Mouse (Mus musculus) kidney, embryonic 15.5 days (tissue): ENCODE measurements around the gene Hyou1. TPM values are rescaled to one million over a fixed set of nuclear protein-coding genes. Genes with fewer than 3 reads are reported as not detected.

Source experiments
- ATAC-seq: fragments of 200-750 bp; cut with Nextera tagmentation; replicated peaks from 2 replicates; pipeline ENCODE4 v1.8.0; 2017; ENCODE audit warnings: moderate TSS enrichment; ENCODE audit not compliant: low FRiP score
- H3K27ac ChIP-seq: fragments of 300-500 bp; sonication (generic); 2 replicates; pipeline ENCODE4 v1.5.1; 2015; ENCODE audit warnings: mild to moderate bottlenecking, inconsistent platforms
- H3K27me3 ChIP-seq: fragments of 300-500 bp; sonication (generic); 2 replicates; pipeline ENCODE4 v1.6.1; 2015; ENCODE audit warnings: inconsistent platforms
- H3K36me3 ChIP-seq: fragments of 300-500 bp; sonication (generic); 2 replicates; pipeline ENCODE4 v1.6.1; 2015; ENCODE audit warnings: inconsistent platforms
- H3K4me1 ChIP-seq: fragments of 300-500 bp; sonication (generic); 2 replicates; pipeline ENCODE4 v1.6.1; 2015; ENCODE audit warnings: inconsistent platforms
- H3K4me2 ChIP-seq: fragments of 300-500 bp; sonication (generic); 2 replicates; pipeline ENCODE4 v1.6.1; 2015; ENCODE audit warnings: moderate library complexity, mild to moderate bottlenecking, inconsistent platforms
- H3K4me3 ChIP-seq: fragments of 300-500 bp; sonication (generic); replicated peaks from 2 replicates; pipeline ENCODE4 v1.5.1; 2015; ENCODE audit warnings: mild to moderate bottlenecking, inconsistent platforms
- H3K9ac ChIP-seq: fragments of 300-500 bp; sonication (generic); 2 replicates; pipeline ENCODE4 v1.6.1; 2015; ENCODE audit warnings: mild to moderate bottlenecking, inconsistent platforms
- H3K9me3 ChIP-seq: fragments of 300-500 bp; sonication (generic); replicated peaks from 2 replicates; pipeline ENCODE4 v1.6.1; 2016; ENCODE audit warnings: inconsistent platforms
- WGBS: fragments of 180-500 bp; shearing (Covaris S2); methylation state at CpG from one replicate; pipeline ENCODE4 v1.1.7; 2015; ENCODE audit warnings: mixed read lengths; 5-methylcytosine and 5-hydroxymethylcytosine counted together
- polyA plus RNA-seq: library from polyadenylated mRNA; unstranded; fragments of >200 nt; fragmentation: Nextera tagmentation; extraction: Ambion mirVana; gene quantifications from 2 replicates; pipeline ENCODE4 v1.2.1, GENCODE M21; 2015

The Hyou1 gene
- polyA plus RNA-seq, 1 experiment from 2014 or later, result 48.2 TPM

DNA sequence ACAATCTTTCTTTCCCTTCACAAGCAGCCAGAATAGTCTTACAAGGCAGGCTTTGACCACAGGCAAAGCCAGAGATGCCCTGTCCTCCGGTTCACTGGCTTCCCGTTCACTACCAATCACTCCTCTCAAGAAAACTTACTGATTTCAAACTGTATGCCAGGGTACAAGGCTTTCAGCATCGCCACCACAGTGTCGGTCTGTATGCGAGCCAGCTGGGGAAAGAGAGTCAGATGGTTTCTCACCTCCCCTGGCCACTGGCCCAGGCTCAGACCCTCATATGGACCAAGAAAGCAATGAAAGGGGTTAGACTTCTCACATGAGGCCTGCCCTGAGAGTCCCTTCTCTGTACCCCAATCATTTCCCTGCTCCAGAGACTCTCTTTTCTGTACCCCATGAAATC, 37.8 kb upstream of the Hyou1 start:
- H3K4me3 ChIP-seq, result 0 out of 2 replicates have a peak overlapping the region, but pooled peaks have one; percentile 6
- WGBS, result 91% methylated on average over 5 of the region's 5 CpGs
- no peaks in the 10 kb centered on the region for H3K27me3 ChIP-seq
- H3K9me3 ChIP-seq, result no peaks in the 10 kb centered on the region
- H3K27ac ChIP-seq, result 0 out of 2 replicates have a peak overlapping the region, but pooled peaks have one; percentile 15
- peaks cover 33% of the 10 kb centered on the region for H3K4me1 ChIP-seq
- peaks cover 49% of the 10 kb centered on the region for H3K36me3 ChIP-seq
- no peak overlapping the region for H3K9ac ChIP-seq
- no peak overlapping the region for H3K4me2 ChIP-seq
- ATAC-seq, result no peak

- Histone ChIP-seq H3K27ac (no peak overlapping the region; the same call in 1 of the 2 replicates), H3K27me3 (no peaks in the 10 kb centered on the region), H3K36me3 (peaks cover 49% of the 10 kb centered on the region), H3K9me3 (no peaks in the 10 kb centered on the region), H3K4me2 (no peak overlapping the region; the same call in 1 of the 2 replicates), H3K4me3 (peak overlapping the region; percentile 95), H3K4me1 (peaks cover 26% of the 10 kb centered on the region), H3K9ac (no peak overlapping the region)
- ATAC-seq, result 0 out of 2 replicates have a peak, but pooled peaks have one; percentile 13
- WGBS, result 59% methylated on average over 3 of the region's 3 CpGs
These were observed 37.1 kb upstream of the Hyou1 start for GRCm38 (mm10) chr9:44342173-44342572.

GRCm38 (mm10) chr9:44342605-44343004, 36.7 kb upstream of the Hyou1 start:
- H3K27me3 ChIP-seq, result no peaks in the 10 kb centered on the region
- H3K27ac ChIP-seq, result peak overlapping the region; percentile 100
- peaks cover 22% of the 10 kb centered on the region for H3K4me1 ChIP-seq
- peak overlapping the region; percentile 95 for H3K4me3 ChIP-seq
- whole genome bisulfite sequencing, result 89% methylated on average over 1 of the region's 1 CpGs
- ATAC-seq, result no peak
- H3K36me3 ChIP-seq, result peaks cover 49% of the 10 kb centered on the region
- peak overlapping the region; percentile 77 for H3K4me2 ChIP-seq
- no peaks in the 10 kb centered on the region for H3K9me3 ChIP-seq
- H3K9ac ChIP-seq, result peak overlapping the region; percentile 91

GRCm38 (mm10) chr9:44343290-44343689, 36.0 kb upstream of the Hyou1 start:
- peak; percentile 41; the same call in 1 of the 2 replicates for ATAC-seq
- Histone ChIP-seq H3K9ac (peak overlapping the region; percentile 91), H3K27ac (peak overlapping the region; percentile 100), H3K4me2 (peak overlapping the region; percentile 77), H3K4me1 (peaks cover 18% of the 10 kb centered on the region), H3K9me3 (no peaks in the 10 kb centered on the region), H3K4me3 (peak overlapping the region; percentile 95), H3K27me3 (no peaks in the 10 kb centered on the region), H3K36me3 (peaks cover 50% of the 10 kb centered on the region)
- 10% methylated on average over 6 of the region's 6 CpGs for WGBS

- 0% methylated on average over 39 of the region's 39 CpGs for WGBS
- peak within 1 kb of the TSS; percentile 100 for H3K27ac ChIP-seq
- H3K27me3 ChIP-seq, result no peaks in the 10 kb centered on the region
- peak within 1 kb of the TSS; percentile 91 for H3K9ac ChIP-seq
- peaks cover 50% of the 10 kb centered on the region for H3K36me3 ChIP-seq
- H3K9me3 ChIP-seq, result no peaks in the 10 kb centered on the region
- H3K4me3 ChIP-seq, result peak within 1 kb of the TSS; percentile 95
- peaks cover 18% of the 10 kb centered on the region for H3K4me1 ChIP-seq
- ATAC-seq, result peak; percentile 95
- peak within 1 kb of the TSS; percentile 77 for H3K4me2 ChIP-seq
These were observed 35.4 kb upstream of the Hyou1 start, which contains the start of gene Hmbs for GRCm38 (mm10) chr9:44343781-44344421. TSS of gene Hmbs (minus strand) at chr9:44344228.

GRCm38 (mm10) chr9:44345570-44346433, 33.5 kb upstream of the Hyou1 start:
- H3K4me2 ChIP-seq, result no peak overlapping the region
- H3K4me3 ChIP-seq, result no peak overlapping the region
- no peak overlapping the region for H3K9ac ChIP-seq
- H3K27me3 ChIP-seq, result no peaks in the 10 kb centered on the region
- H3K4me1 ChIP-seq, result peaks cover 18% of the 10 kb centered on the region
- peaks cover 52% of the 10 kb centered on the region for H3K36me3 ChIP-seq
- ATAC-seq, result no peak
- H3K9me3 ChIP-seq, result no peaks in the 10 kb centered on the region
- H3K27ac ChIP-seq, result no peak overlapping the region
- WGBS, result 92% methylated on average over 6 of the region's 6 CpGs

- H3K27me3 ChIP-seq, result no peaks in the 10 kb centered on the region
- H3K9ac ChIP-seq, result no peak overlapping the region
- H3K9me3 ChIP-seq, result no peaks in the 10 kb centered on the region
- no peak overlapping the region for H3K4me2 ChIP-seq
- ATAC-seq, result no peak
- H3K4me3 ChIP-seq, result no peak overlapping the region
- H3K36me3 ChIP-seq, result peaks cover 57% of the 10 kb centered on the region
- H3K4me1 ChIP-seq, result peaks cover 16% of the 10 kb centered on the region
- 90% methylated on average over 9 of the region's 9 CpGs for WGBS
- no peak overlapping the region for H3K27ac ChIP-seq
These were observed 32.1 kb upstream of the Hyou1 start for GRCm38 (mm10) chr9:44347166-44347565.

- ATAC-seq, result no peak
- Histone ChIP-seq H3K9ac (no peak overlapping the region), H3K4me1 (peaks cover 11% of the 10 kb centered on the region), H3K27ac (no peak overlapping the region), H3K27me3 (no peaks in the 10 kb centered on the region), H3K4me3 (no peak overlapping the region), H3K36me3 (peaks cover 62% of the 10 kb centered on the region), H3K9me3 (no peaks in the 10 kb centered on the region), H3K4me2 (no peak overlapping the region)
- WGBS, result 91% methylated on average over 4 of the region's 4 CpGs
These were observed 31.7 kb upstream of the Hyou1 start for GRCm38 (mm10) chr9:44347621-44348020.

GRCm38 (mm10) chr9:44348546-44348945, 30.7 kb upstream of the Hyou1 start:
- ATAC-seq, result no peak
- Histone ChIP-seq H3K27me3 (no peaks in the 10 kb centered on the region), H3K9me3 (no peaks in the 10 kb centered on the region), H3K27ac (no peak overlapping the region), H3K9ac (no peak overlapping the region), H3K4me3 (no peak overlapping the region), H3K4me1 (peaks cover 3% of the 10 kb centered on the region; the same call in 1 of the 2 replicates), H3K36me3 (peaks cover 71% of the 10 kb centered on the region), H3K4me2 (no peak overlapping the region)
- 97% methylated on average over 4 of the region's 4 CpGs for WGBS

- no peak overlapping the region for H3K4me2 ChIP-seq
- H3K4me3 ChIP-seq, result no peak overlapping the region
- H3K36me3 ChIP-seq, result peaks cover 98% of the 10 kb centered on the region
- H3K4me1 ChIP-seq, result no peaks in the 10 kb centered on the region
- H3K9ac ChIP-seq, result no peak overlapping the region
- no peaks in the 10 kb centered on the region for H3K9me3 ChIP-seq
- no peak overlapping the region for H3K27ac ChIP-seq
- no peaks in the 10 kb centered on the region for H3K27me3 ChIP-seq
- 94% methylated on average over 4 of the region's 4 CpGs for WGBS
- no peak for ATAC-seq
These were observed 27.9 kb upstream of the Hyou1 start for GRCm38 (mm10) chr9:44351396-44351795.

DNA sequence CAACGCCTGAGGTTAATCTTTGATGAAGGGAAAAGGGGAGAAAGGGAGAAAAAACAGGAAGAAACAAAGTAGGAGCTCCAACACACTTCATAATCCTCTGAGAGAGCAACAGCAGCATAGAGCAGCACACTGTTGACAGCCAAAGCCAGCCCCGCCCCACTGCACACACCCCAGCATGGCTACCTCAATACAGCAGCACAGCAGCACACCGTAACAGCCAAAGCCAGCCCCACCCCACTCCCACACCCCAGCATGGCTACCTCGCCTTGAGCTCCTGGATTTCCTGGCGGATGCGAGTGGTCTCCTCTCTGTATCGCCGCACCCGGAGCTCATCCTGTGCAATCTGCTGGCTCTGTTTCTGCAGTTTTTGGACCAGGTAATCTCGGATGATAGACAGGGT, 27.0 kb upstream of the Hyou1 start:
- H3K27ac ChIP-seq, result no peak overlapping the region
- no peaks in the 10 kb centered on the region for H3K4me1 ChIP-seq
- no peaks in the 10 kb centered on the region for H3K27me3 ChIP-seq
- ATAC-seq, result no peak
- no peaks in the 10 kb centered on the region for H3K9me3 ChIP-seq
- no peak overlapping the region for H3K9ac ChIP-seq
- H3K36me3 ChIP-seq, result peaks cover 98% of the 10 kb centered on the region
- H3K4me2 ChIP-seq, result no peak overlapping the region
- H3K4me3 ChIP-seq, result no peak overlapping the region
- 91% methylated on average over 10 of the region's 10 CpGs for WGBS

DNA sequence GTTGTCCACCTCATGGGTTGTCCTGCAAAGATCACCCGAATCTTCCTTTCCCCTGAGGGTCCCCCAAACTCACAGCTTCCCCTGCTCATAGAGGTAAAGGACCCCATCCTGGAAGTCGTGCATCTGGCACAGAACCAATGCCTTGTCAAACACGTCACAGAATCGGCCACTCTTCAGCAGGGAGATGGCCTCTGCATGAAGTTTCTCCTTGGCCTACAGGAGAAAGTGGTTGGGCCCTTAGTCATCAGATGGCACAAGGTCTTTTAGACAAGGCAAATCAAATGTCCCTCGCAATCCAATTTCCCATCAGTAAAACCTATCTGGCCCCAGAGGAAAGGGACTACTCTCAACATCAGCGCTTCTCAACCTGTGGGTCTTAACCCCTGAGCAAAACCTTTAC, 26.1 kb upstream of the Hyou1 start:
- Histone ChIP-seq H3K9me3 (no peaks in the 10 kb centered on the region), H3K4me3 (no peak overlapping the region), H3K4me1 (no peaks in the 10 kb centered on the region), H3K4me2 (no peak overlapping the region), H3K36me3 (peaks cover 98% of the 10 kb centered on the region), H3K9ac (no peak overlapping the region), H3K27me3 (no peaks in the 10 kb centered on the region), H3K27ac (no peak overlapping the region)
- no peak for ATAC-seq
- 95% methylated on average over 6 of the region's 6 CpGs for WGBS
